Mouse (Mus musculus) retina, postnatal 1 day (tissue): ENCODE data around the gene Nfib.
A peak's percentile ranks its signal among the peaks of the same experiment; 100 is the strongest.

ENCODE experiments used
- DNase-seq: peaks from one replicate; pipeline ENCODE4 v3.0.0-alpha.2; 2012

The Nfib gene

GRCm38 (mm10) chr4:82587146-82587870 is 118.2 kb downstream of the Nfib start:
- peak; percentile 25 for DNase-seq

- no peak for DNase-seq
Measured at GRCm38 (mm10) chr4:82586637-82587036, 118.9 kb downstream of the Nfib start.

- no peak for DNase-seq
Measured at GRCm38 (mm10) chr4:82585536-82585935, 120.0 kb downstream of the Nfib start.

- DNase-seq: no peak
Measured at GRCm38 (mm10) chr4:82585056-82585455, 120.5 kb downstream of the Nfib start.

GRCm38 (mm10) chr4:82584548-82584947 is 121.0 kb downstream of the Nfib start:
- peak; percentile 50 for DNase-seq

GRCm38 (mm10) chr4:82573291-82573605 is 132.3 kb downstream of the Nfib start:
- DNase-seq: no peak

- DNase-seq: no peak
Measured at GRCm38 (mm10) chr4:82572410-82573290, 132.9 kb downstream of the Nfib start.

- no peak for DNase-seq
Measured at GRCm38 (mm10) chr4:82558816-82559215, 146.7 kb downstream of the Nfib start.

GRCm38 (mm10) chr4:82555673-82556171 is 149.8 kb downstream of the Nfib start:
- DNase-seq: no peak

GRCm38 (mm10) chr4:82553658-82554057 is 151.9 kb downstream of the Nfib start:
- no peak for DNase-seq

GRCm38 (mm10) chr4:82552238-82552637 is 153.3 kb downstream of the Nfib start:
- DNase-seq: no peak

GRCm38 (mm10) chr4:82549762-82550380 is 155.7 kb downstream of the Nfib start:
- DNase-seq: no peak

- DNase-seq: no peak
Measured at GRCm38 (mm10) chr4:82548247-82548646, 157.3 kb downstream of the Nfib start.

GRCm38 (mm10) chr4:82543936-82544335 is 161.6 kb downstream of the Nfib start:
- DNase-seq: no peak

GRCm38 (mm10) chr4:82543398-82543740 is 162.2 kb downstream of the Nfib start:
- no peak for DNase-seq

- DNase-seq: no peak
Measured at GRCm38 (mm10) chr4:82542656-82543397, 162.7 kb downstream of the Nfib start.

GRCm38 (mm10) chr4:82541894-82542510 is 163.5 kb downstream of the Nfib start:
- DNase-seq: peak; percentile 88

- DNase-seq: no peak
Measured at GRCm38 (mm10) chr4:82540466-82540990, 165.0 kb downstream of the Nfib start.

- DNase-seq: no peak
Measured at GRCm38 (mm10) chr4:82540048-82540410, 165.5 kb downstream of the Nfib start.

- DNase-seq: no peak
Measured at GRCm38 (mm10) chr4:82539406-82540047, 166.0 kb downstream of the Nfib start.

GRCm38 (mm10) chr4:82538815-82539214 is 166.7 kb downstream of the Nfib start:
- no peak for DNase-seq
